Mouse (Mus musculus): ENCODE data around the gene Lyzl4.
"Not testable (repeated sequence)": the region's sequence is repeated elsewhere in the genome, so short reads cannot be mapped to it uniquely, and the experiment has no call there.

The Lyzl4 gene

GRCm38 (mm10) chr9:121599551-121599950 lies 42.3 kb downstream of the Lyzl4 start:
- DNase-seq, result no peak

- no peak for DNase-seq
Observed at GRCm38 (mm10) chr9:121598106-121598505, 43.8 kb downstream of the Lyzl4 start.

- DNase-seq, result no peak
Observed at GRCm38 (mm10) chr9:121594771-121595170, 47.1 kb downstream of the Lyzl4 start.

GRCm38 (mm10) chr9:121593768-121594167 lies 48.1 kb downstream of the Lyzl4 start:
- DNase-seq, result not testable (repeated sequence)

- no peak for DNase-seq
Observed at GRCm38 (mm10) chr9:121592948-121593550, 48.8 kb downstream of the Lyzl4 start.

GRCm38 (mm10) chr9:121589533-121589932 lies 52.4 kb downstream of the Lyzl4 start:
- no peak for DNase-seq

- no peak for DNase-seq
Observed at GRCm38 (mm10) chr9:121574380-121574779, 67.5 kb downstream of the Lyzl4 start.

- no peak for DNase-seq
Observed at GRCm38 (mm10) chr9:121568451-121568850, 73.4 kb downstream of the Lyzl4 start.

- no peak for DNase-seq
Observed at GRCm38 (mm10) chr9:121566387-121566786, 75.5 kb downstream of the Lyzl4 start.

- DNase-seq, result no peak
Observed at GRCm38 (mm10) chr9:121563276-121563675, 78.6 kb downstream of the Lyzl4 start.

- no peak for DNase-seq
Observed at GRCm38 (mm10) chr9:121560515-121560914, 81.4 kb downstream of the Lyzl4 start.

GRCm38 (mm10) chr9:121558167-121558566 lies 83.7 kb downstream of the Lyzl4 start:
- DNase-seq, result no peak

- no peak for DNase-seq
Observed at GRCm38 (mm10) chr9:121556913-121557312, 85.0 kb downstream of the Lyzl4 start.

GRCm38 (mm10) chr9:121555395-121556000 lies 86.4 kb downstream of the Lyzl4 start:
- peak; percentile 57 for DNase-seq

- no peak for DNase-seq
Observed at GRCm38 (mm10) chr9:121553643-121554042, 88.3 kb downstream of the Lyzl4 start.

- DNase-seq, result no peak
Observed at GRCm38 (mm10) chr9:121550327-121550771, 91.5 kb downstream of the Lyzl4 start.

- no peak for DNase-seq
Observed at GRCm38 (mm10) chr9:121549444-121549843, 92.5 kb downstream of the Lyzl4 start.

GRCm38 (mm10) chr9:121549010-121549409 lies 92.9 kb downstream of the Lyzl4 start:
- no peak for DNase-seq

- DNase-seq, result no peak
Observed at GRCm38 (mm10) chr9:121547431-121547830, 94.5 kb downstream of the Lyzl4 start.

- no peak for DNase-seq
Observed at GRCm38 (mm10) chr9:121541530-121541929, 100.4 kb downstream of the Lyzl4 start.

- no peak for DNase-seq
Observed at GRCm38 (mm10) chr9:121532626-121533025, 109.3 kb downstream of the Lyzl4 start.

GRCm38 (mm10) chr9:121528605-121529357 lies 113.1 kb downstream of the Lyzl4 start:
- no peak for DNase-seq
